Mouse (Mus musculus) frontal cortex, adult (tissue): ENCODE results near the gene Stk17b.
A peak's percentile ranks its signal among the peaks of the same experiment; 100 is the strongest.
"Not testable (repeated sequence)": the region's sequence is repeated elsewhere in the genome, so short reads cannot be mapped to it uniquely, and the experiment has no call there.

Experiments used
- ATAC-seq: cut with Nextera tagmentation; 2 replicates; pipeline ENCODE4 v1.9.2; 2017; ENCODE audit warnings: mild to moderate bottlenecking, moderate library complexity, mixed read lengths; ENCODE audit not compliant: low TSS enrichment

The Stk17b gene

GRCm38 (mm10) chr1:53782079-53782478, 2.9 kb downstream of the Stk17b start:
- ATAC-seq, result no peak

- no peak for ATAC-seq
These were observed 3.7 kb downstream of the Stk17b start for GRCm38 (mm10) chr1:53781311-53781710.

- ATAC-seq, result no peak
These were observed 8.7 kb downstream of the Stk17b start for GRCm38 (mm10) chr1:53776176-53776905.

DNA sequence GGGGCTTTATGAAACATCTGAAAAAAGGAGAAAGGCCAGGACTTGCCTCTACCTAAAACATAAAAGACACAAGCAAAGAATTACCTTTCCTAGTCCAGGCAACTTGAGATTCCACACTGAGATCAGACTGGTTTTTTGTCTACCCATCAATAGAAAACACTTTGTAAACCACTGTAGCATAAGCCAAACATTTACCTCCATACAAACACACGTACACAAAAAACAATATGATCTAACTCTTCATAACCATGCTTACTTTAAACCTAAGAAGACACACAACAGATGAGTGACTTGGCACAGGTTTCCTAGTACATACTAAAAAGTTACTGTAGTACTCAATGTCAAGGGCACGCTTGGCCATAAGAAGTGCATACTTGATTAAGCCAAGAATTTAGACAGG, 9.5 kb downstream of the Stk17b start:
- ATAC-seq, result no peak

DNA sequence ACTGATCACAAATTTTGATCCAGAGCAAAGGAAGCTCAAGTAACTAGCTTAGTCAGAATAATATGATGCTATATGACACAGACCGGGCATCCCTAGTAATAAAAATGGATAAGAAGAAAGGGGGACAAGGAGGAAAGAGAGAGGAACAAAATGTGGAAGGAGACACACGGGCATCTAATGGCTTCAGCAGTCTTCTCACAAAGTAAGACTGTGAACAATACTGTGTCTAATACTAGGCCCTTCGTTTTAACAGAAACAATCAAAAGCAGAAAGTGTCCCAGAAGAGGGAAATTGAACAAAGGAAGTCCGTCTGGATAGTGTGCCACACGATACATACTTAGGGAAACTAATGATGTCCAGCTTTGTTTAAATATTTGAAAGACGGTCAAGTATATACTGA, 10.0 kb downstream of the Stk17b start:
- ATAC-seq, result no peak

DNA sequence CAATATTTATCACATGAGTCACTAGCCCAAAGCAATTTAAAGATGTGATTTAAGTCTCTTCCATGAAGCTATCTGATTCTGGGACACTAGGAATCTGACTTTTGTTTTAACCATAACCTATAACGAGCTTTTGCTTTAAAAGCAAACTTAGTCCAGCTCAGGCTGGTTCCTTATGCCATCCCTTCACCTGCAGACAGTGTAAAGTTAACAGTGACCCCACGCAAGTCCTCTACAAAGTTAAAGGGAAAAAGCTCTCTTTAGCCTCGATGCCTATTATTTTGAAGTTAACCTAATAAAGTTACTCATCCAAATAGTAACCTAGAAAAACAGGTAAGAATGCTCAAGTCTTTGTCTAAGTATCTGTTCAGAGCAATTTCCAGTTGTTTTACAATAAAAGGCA, 10.5 kb downstream of the Stk17b start:
- no peak for ATAC-seq

GRCm38 (mm10) chr1:53773994-53774393, 11.0 kb downstream of the Stk17b start:
- no peak for ATAC-seq

GRCm38 (mm10) chr1:53772967-53773366, 12.1 kb downstream of the Stk17b start:
- no peak for ATAC-seq

- ATAC-seq, result no peak
These were observed 13.5 kb downstream of the Stk17b start for GRCm38 (mm10) chr1:53771476-53771875.

GRCm38 (mm10) chr1:53766112-53766511, 18.9 kb downstream of the Stk17b start:
- no peak for ATAC-seq

- ATAC-seq, result no peak
These were observed 27.7 kb downstream of the Stk17b start for GRCm38 (mm10) chr1:53757316-53757715.

DNA sequence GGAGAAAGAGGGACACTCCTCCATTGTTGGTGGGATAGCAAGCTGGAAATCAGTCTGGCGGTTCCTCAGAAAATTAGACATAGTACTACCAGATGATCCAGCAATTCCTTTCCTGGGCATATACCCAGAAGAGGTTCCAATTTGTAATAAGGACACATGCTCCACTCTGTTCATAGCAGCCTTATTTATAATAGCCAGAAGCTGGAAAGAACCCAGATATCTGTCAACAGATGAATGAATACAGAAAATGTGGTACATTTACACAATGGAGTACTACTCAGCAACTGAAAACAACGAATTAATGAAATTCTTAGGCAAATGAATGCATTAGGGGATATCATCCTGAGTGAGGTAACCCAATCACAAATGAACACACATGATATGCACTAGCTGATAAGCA, 31.5 kb downstream of the Stk17b start:
- not testable (repeated sequence) for ATAC-seq

DNA sequence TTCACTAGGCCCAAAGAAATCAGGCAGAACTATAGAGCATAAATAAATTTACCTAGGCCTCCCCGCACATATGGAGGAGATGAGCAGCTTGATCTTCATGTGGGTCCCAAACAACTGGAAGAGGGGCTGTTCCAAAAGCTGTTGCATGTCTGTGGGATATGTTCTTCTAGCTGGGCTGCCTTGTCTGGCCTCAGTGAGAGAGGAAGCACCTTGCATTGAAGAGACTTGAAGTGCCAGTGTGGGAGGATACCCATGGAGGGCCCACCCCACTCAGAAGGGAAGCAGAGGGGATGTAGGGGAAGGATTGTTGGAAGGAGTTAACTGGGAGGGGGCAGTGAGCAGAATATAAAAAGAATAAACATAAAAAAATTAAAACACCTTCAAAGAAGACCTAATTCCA, 33.9 kb downstream of the Stk17b start:
- no peak for ATAC-seq

DNA sequence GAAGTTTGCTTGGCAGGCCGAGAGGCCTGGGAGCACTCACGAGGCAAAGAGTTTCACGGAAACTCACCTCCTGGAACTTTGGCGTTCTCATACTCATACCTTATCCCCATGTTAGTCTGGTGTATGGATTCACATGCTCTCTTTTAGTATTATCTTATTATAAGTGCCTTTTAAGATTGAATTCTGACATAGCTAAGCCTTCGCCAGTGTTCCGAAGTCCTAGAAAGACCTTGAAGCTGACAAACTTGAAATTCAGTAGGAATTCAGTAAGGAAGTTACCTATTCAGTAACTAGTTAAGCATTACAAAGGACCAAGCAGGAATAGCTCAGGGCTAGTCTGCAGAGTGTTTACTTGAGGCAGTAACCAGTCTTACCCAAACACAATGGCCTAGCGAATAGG, 34.3 kb downstream of the Stk17b start:
- not testable (repeated sequence) for ATAC-seq

DNA sequence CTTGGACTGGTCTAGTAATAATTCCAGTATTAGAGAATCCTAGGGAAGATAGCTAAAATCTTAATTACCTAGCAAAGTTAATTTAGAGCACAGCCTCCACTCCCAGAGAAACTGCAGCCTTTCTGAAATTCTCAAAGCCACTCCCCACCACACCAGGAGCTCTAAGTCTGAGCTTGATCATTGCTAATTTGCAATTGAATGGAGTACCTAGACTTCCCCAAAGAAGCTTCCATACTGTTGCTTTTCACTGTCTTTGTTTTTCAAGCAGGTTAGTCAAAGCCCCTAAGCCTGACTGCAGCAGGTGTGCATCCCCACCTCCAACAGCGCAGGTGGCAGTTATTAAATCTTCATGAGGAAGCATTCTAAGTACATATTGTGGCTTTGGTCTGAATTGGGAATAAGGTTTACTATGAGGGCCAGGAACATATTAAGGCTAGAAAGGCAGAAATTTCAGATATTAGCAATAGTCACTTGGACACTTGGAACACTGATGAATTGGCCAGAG, 35.1 kb downstream of the Stk17b start:
- ATAC-seq, result not testable (repeated sequence)

GRCm38 (mm10) chr1:53748571-53748970, 36.5 kb downstream of the Stk17b start:
- ATAC-seq, result no peak

- no peak for ATAC-seq
These were observed 39.0 kb downstream of the Stk17b start for GRCm38 (mm10) chr1:53746001-53746400.

DNA sequence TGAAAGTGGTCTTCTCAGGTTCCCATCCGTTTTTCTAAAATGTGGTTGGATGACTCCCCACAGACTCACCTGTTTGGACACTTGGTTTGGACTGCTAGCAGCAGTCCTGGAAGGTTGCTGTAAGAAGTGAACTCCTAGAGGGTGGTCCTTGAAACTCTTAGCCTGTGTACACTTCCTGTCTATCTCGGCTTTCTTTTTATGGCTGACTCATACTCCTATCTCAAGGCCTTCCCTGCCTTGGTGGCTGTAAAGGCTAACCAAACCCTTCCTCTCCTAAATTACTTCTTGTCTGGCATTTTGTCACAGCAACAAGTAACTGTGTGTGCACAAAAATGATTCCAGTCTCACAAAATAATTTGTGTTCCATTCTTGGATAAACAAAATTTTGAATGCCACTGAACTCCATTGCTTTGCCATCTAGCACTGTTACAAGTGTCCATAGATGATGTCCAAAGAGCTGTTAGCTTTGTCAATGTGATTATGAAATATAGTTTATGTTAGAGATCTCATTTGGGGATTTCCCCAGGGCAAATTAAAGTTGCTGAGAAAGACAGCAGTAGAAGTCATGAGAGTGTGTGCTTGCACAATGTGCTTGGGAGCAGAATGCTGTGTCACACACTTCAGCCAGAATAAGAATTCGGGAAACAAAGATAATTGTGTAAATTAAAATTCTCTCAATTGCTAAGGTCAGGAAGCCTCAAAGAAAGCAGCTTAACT, 43.1 kb downstream of the Stk17b start:
- no peak for ATAC-seq

DNA sequence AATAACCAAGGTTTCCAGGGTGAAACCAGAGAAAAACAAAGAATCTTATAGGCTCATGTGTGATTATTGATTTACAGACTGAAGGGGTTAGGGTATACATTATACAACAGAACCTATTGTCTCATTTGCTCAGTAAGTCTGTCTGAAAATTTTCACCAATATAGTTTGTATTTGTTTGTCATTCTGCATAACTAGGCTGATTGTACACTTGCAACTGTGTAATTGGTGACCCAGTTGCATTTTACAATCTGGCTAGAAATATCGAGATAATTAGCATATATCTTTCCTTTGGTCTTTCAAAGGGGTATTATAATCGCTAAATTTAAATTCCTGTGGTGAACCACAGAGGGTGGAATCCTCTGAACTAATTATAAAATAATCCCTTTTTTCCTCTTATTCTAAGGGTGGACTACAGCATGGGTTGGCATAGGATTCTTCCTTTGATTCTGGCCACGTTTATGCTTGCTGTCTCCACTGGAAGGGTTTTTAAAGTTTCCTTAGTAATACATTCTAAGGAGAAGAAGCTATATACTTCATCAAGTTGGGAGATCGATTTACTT, 44.2 kb downstream of the Stk17b start:
- peak; percentile 44; the same call in 1 of the 2 replicates for ATAC-seq

- ATAC-seq, result 0 out of 2 replicates have a peak, but pooled peaks have one; percentile 16
These were observed 44.8 kb downstream of the Stk17b start for GRCm38 (mm10) chr1:53740077-53740776.

DNA sequence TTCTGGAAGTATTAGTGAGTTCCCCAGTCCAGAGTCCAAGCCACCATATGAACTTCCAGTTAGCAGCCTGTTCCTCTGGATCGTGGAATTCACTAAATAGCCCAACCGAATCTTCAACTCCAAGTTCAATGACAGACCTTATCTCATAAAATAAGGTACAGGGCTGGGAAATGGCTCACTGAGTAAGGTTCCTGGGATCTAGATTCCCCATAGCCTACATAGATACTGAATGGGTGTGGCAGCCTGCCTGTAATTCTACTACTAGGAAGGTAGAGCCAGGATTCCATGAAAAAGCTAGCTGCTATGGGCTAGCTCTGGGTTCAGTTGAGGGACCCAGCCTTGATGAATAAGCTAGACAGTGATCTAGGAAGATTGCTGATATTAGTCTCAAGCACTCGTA, 48.4 kb downstream of the Stk17b start:
- ATAC-seq, result no peak
